ENCODE assay signal across 8 mouse cellular contexts in the genomic region with DNA sequence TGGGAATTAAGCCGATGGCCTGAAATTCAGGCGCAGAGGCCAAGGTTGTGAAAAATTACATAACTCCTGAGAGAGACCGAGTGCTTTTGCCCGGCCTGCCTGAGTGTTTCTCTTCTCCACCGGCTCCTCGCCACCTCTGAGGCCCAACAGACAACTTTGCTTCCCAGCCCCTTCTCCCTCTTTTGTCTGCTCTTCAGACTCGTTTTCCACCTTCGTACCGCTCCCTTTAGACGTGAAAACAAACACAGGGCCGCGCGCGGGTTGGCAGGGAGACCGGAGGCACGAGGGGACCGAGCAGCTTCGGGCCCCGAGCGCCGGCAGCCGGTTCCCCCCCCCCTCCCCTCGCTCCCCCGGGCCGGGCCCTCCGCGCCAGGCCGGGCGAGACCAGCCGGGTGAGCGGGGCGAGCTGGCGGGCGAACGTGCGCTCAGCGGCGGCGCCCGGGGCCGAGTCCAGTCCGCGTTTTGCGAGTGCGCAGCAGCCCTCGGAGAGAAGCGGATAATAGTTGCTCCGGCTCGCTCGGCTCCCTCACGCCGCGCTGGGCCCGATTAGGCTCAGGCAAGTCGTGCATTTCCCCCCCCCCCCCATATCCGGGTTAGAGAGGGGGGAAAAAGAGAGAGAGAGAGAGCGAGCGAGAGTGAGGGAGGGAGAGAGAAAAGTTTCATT. TPM values are rescaled to one million over a fixed set of nuclear protein-coding genes. Genes with fewer than 3 reads are reported as not detected.
A peak's percentile ranks its signal among the peaks of the same experiment; 100 is the strongest.
DNase-seq lines count a peak whose midpoint lies in the region; ATAC-seq and TF ChIP-seq lines count a peak whose summit lies in the region.

A gene (plus strand): TSS at position 493 of the 664 bp plus-strand sequence.

- H3K4me1 ChIP-seq in cortical plate, adult 2 months (ENCODE audit: control insufficient read depth, insufficient read depth, low read length) = peaks cover 2% of the 10 kb centered on the region; the same call in 1 of the 2 replicates
- H3K4me1 ChIP-seq in hindbrain, postnatal 0 days (ENCODE audit: insufficient read depth, low read length) = peaks cover 6% of the 10 kb centered on the region; the same call in 1 of the 2 replicates

- TF ChIP-seq CTCF in cortical plate, adult 2 months (IDR thresholded peaks at IDR 0.05; ENCODE audit: extremely low read depth, insufficient read depth, low read length) = no peak
- TF ChIP-seq CTCF in hindbrain, postnatal 0 days (IDR thresholded peaks at IDR 0.05; ENCODE audit: low read depth) = no peak

- intact Hi-C loops in left cerebral cortex, postnatal 25 days (cut with DNase I) = loop anchor here (2.0 to 10.0 kb wide), 2 partner anchors 215 to 401 kb away; no protein-coding TSS in a partner anchor

- H3K9ac ChIP-seq in hindbrain, postnatal 0 days (replicated peaks; ENCODE audit: low read length) = peak within 1 kb of the TSS; percentile 99

- H3K9me3 ChIP-seq in hindbrain, postnatal 0 days (ENCODE audit: low read length) = no peaks in the 10 kb centered on the region

- peak within 1 kb of the TSS; percentile 98 for H3K4me3 ChIP-seq in cortical plate, adult 2 months (ENCODE audit: insufficient read depth, low read length)
- H3K4me3 ChIP-seq in hindbrain, postnatal 0 days (ENCODE audit: low read length) = peak within 1 kb of the TSS; percentile 97

- no peaks in the 10 kb centered on the region for H3K27me3 ChIP-seq in hindbrain, postnatal 0 days (ENCODE audit: insufficient read depth, low read length)

- peak within 1 kb of the TSS; percentile 100 for H3K27ac ChIP-seq in cortical plate, adult 2 months (ENCODE audit: insufficient read depth, low read length)
- peak within 1 kb of the TSS; percentile 97 for H3K27ac ChIP-seq in hindbrain, postnatal 0 days

- H3K36me3 ChIP-seq in hindbrain, postnatal 0 days (ENCODE audit: insufficient read depth, low read length) = no peaks in the 10 kb centered on the region

- peak within 1 kb of the TSS; percentile 81 for H3K4me2 ChIP-seq in hindbrain, postnatal 0 days (ENCODE audit: low read depth, low read length)

- 0% methylated on average over 44 of the region's 58 CpGs for WGBS in hindbrain, postnatal 0 days

- ATAC-seq in hindbrain, postnatal 0 days = peak; percentile 84
- ATAC-seq in megakaryocyte-erythroid progenitor cell, adult 5-6 weeks (replicated peaks; ENCODE audit: low FRiP score, low TSS enrichment, poor library complexity, severe bottlenecking) = peak; percentile 73

- TF ChIP-seq POLR2A in cortical plate, adult 2 months (IDR thresholded peaks at IDR 0.05; ENCODE audit: extremely low read depth, insufficient read depth, low read length) = no peak

- DNase-seq in adipocyte (ENCODE audit: low spot score) = peak; percentile 92
- DNase-seq in gastrocnemius, postnatal 10 days = peak; percentile 84
- peak; percentile 94 for DNase-seq in hindbrain, postnatal 0 days (ENCODE audit: low spot score)
- DNase-seq in left cerebral cortex, postnatal 25 days (ENCODE audit: low spot score in 2 of 2) = peak; percentile 74 to 75
- DNase-seq in right cerebral cortex, postnatal 14 days = peak; percentile 81
- peak; percentile 58 to 80 for DNase-seq in urinary bladder, postnatal 36 days (ENCODE audit: low spot score in 2 of 2)

RNA-seq across cellular contexts. Expression of the gene that starts here (rescaled TPM):
- 22.8 and 24.4 TPM in 2 replicates for polyA plus RNA-seq in cortical plate, adult 2 months (2012; rRNA removed)
- total RNA-seq in gastrocnemius, postnatal 10 days (2021) = 10 to 100 TPM; 39.6 to 44.4 TPM
- total RNA-seq in hindbrain, postnatal 0 days (2014; rRNA removed) = 62.5 and 64.6 TPM in 2 replicates
- polyA plus RNA-seq in hindbrain, postnatal 0 days (2015; fragmentation: Nextera tagmentation; extraction: Ambion mirVana) = 10.5 and 10.9 TPM in 2 replicates
- total RNA-seq in left cerebral cortex, postnatal 25 days (2021) = 10 to 100 TPM; 73.6 to 79.6 TPM
- total RNA-seq in megakaryocyte-erythroid progenitor cell, adult 5-6 weeks (2014; fragmentation: Nextera tagmentation) = 28.8 and 29.2 TPM in 2 replicates
- 9.2 and 17.7 TPM in 2 replicates for total RNA-seq in megakaryocyte-erythroid progenitor cell, adult 5-6 weeks (2017)

Comparison
In these comparisons a context has a peak if more than half of its experiments do, and no peak if none do; other contexts are left out.
1. Peak in every context shown above with its lines: DNase-seq, ATAC-seq, H3K4me3 ChIP-seq and H3K27ac ChIP-seq.